Mouse (Mus musculus) liver, embryonic 14.5 days (tissue): ENCODE measurements around the gene Kif12.

Source experiments
- CTCF ChIP-seq: IDR thresholded peaks from 2 replicates; pipeline ENCODE4 v1.5.1; 2016; ENCODE audit warnings: antibody characterized with exemption, low read depth, control low read depth
- EP300 ChIP-seq: IDR thresholded peaks from 2 replicates; pipeline ENCODE4 v1.6.1; 2016; ENCODE audit warnings: antibody characterized with exemption, low read depth

- TF ChIP-seq CTCF, result no peak
- TF ChIP-seq EP300, result no peak
These were observed 27.4 kb upstream of the Kif12 start for GRCm38 (mm10) chr4:63199366-63199765.
